Mouse (Mus musculus) hindbrain, postnatal 0 days (tissue): Measurements from ENCODE around the gene Zbtb34. TPM values are rescaled to one million over a fixed set of nuclear protein-coding genes. Genes with fewer than 3 reads are reported as not detected.

Source experiments
- ATAC-seq: fragments of 200-750 bp; cut with Nextera tagmentation; 2 replicates; pipeline ENCODE4 v1.8.0; 2017; ENCODE audit warnings: mild to moderate bottlenecking, moderate TSS enrichment, moderate library complexity
- DNase-seq: peaks from one replicate; pipeline ENCODE4 v3.0.0-alpha.2; 2015; ENCODE audit warnings: low spot score
- H3K27ac ChIP-seq: fragments of 300-500 bp; sonication (generic); 2 replicates; pipeline ENCODE4 v1.5.1; 2014; ENCODE audit warnings: mild to moderate bottlenecking
- H3K27me3 ChIP-seq: fragments of 300-500 bp; sonication (generic); 2 replicates; pipeline ENCODE4 v1.6.1; 2014; ENCODE audit warnings: low read length, mixed read lengths; ENCODE audit not compliant: insufficient read depth
- H3K36me3 ChIP-seq: fragments of 300-500 bp; sonication (generic); 2 replicates; pipeline ENCODE4 v1.6.1; 2014; ENCODE audit warnings: low read length, mixed read lengths; ENCODE audit not compliant: insufficient read depth
- H3K4me1 ChIP-seq: fragments of 300-500 bp; sonication (generic); 2 replicates; pipeline ENCODE4 v1.6.1; 2014; ENCODE audit warnings: antibody characterized with exemption, low read length, mixed read lengths; ENCODE audit not compliant: insufficient read depth
- H3K4me2 ChIP-seq: fragments of 300-500 bp; sonication (generic); 2 replicates; pipeline ENCODE4 v1.6.1; 2014; ENCODE audit warnings: low read depth, mild to moderate bottlenecking, low read length, moderate library complexity, mixed read lengths
- H3K4me3 ChIP-seq: fragments of 300-500 bp; sonication (generic); 2 replicates; pipeline ENCODE4 v1.5.1; 2014; ENCODE audit warnings: low read length
- H3K9ac ChIP-seq: fragments of 300-500 bp; sonication (generic); replicated peaks from 2 replicates; pipeline ENCODE4 v1.6.1; 2014; ENCODE audit warnings: mild to moderate bottlenecking, low read length, moderate library complexity, mixed read lengths
- H3K9me3 ChIP-seq: fragments of 300-500 bp; sonication (generic); 2 replicates; pipeline ENCODE4 v1.6.1; 2016; ENCODE audit warnings: low read length, mixed read lengths
- CTCF ChIP-seq: IDR thresholded peaks from 2 replicates; pipeline ENCODE4 v1.5.1; 2016; ENCODE audit warnings: antibody characterized with exemption, control low read depth, low read depth
- WGBS: fragments of 180-500 bp; shearing (Covaris S2); extraction: QIAGEN DNeasy Blood & Tissue Kit; methylation state at CpG from one replicate; pipeline ENCODE4 v1.1.7; 2014; 5-methylcytosine and 5-hydroxymethylcytosine counted together
- polyA plus RNA-seq: library from polyadenylated mRNA; unstranded; fragments of >200 nt; fragmentation: Nextera tagmentation; extraction: Ambion mirVana; gene quantifications from 2 replicates; pipeline ENCODE4 v1.2.1, GENCODE M21; 2015
- total RNA-seq: library from RNA; depleted of rRNA; stranded (reverse); fragments of >200 nt; gene quantifications from 2 replicates; pipeline ENCODE4 v1.2.3, GENCODE M21; 2014

Gene Zbtb34
- total and polyA plus RNA-seq, 2 experiments from 2014 or later, result 3.1 to 20.6 TPM

DNA sequence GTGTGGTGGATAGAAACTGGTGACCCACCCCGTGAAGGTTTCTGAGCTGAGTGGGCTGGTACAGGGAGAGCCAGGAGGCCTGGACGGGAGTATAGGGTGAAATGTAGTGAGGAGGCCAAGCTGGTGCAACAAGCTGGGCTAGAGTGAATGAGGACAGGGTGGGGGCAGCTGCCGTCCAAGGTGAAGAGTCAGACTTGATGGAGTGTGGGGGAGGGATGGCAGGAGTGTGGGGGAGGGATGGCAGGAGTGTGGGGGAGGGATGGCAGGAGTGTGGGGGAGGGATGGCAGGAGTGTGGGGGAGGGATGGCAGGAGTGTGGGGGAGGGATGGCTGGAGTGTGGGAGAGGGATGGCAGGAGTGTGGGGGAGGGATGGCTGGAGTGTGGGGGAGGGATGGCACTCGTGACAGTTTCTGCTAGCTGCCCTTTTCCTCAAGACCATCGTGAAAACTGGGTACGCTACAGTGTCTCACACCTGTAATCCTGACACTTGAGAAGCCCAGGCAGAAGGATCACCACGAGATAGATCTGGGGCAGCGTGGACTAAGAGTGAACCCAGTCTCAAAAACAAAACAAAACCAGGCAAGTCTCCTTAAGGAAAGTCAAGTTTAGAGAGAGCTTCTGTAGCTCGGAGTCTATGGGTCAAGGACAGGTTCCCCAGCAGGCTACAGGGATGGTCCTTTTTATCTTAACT is 9.0 kb upstream of the Zbtb34 start:
- Histone ChIP-seq H3K27me3 (no peaks in the 10 kb centered on the region), H3K27ac (no peak overlapping the region), H3K9ac (no peak overlapping the region), H3K36me3 (no peaks in the 10 kb centered on the region), H3K4me1 (peaks cover 2% of the 10 kb centered on the region; the same call in 1 of the 2 replicates), H3K9me3 (no peaks in the 10 kb centered on the region), H3K4me2 (no peak overlapping the region), H3K4me3 (no peak overlapping the region)
- DNase-seq (no peak), ATAC-seq (no peak)
- WGBS, result 27% methylated on average over 9 of the region's 9 CpGs
- no peak for TF ChIP-seq CTCF

- H3K9me3 ChIP-seq, result no peaks in the 10 kb centered on the region
- H3K4me3 ChIP-seq, result no peak overlapping the region
- WGBS, result 14% methylated on average over 8 of the region's 8 CpGs
- no peak for TF ChIP-seq CTCF
- ATAC-seq (no peak), DNase-seq (no peak)
- no peaks in the 10 kb centered on the region for H3K36me3 ChIP-seq
- H3K27me3 ChIP-seq, result no peaks in the 10 kb centered on the region
- H3K9ac ChIP-seq, result no peak overlapping the region
- peaks cover 4% of the 10 kb centered on the region; the same call in 1 of the 2 replicates for H3K4me1 ChIP-seq
- H3K27ac ChIP-seq, result no peak overlapping the region
- H3K4me2 ChIP-seq, result no peak overlapping the region
Measured at GRCm38 (mm10) chr2:33439471-33439881, 8.4 kb upstream of the Zbtb34 start.

DNA sequence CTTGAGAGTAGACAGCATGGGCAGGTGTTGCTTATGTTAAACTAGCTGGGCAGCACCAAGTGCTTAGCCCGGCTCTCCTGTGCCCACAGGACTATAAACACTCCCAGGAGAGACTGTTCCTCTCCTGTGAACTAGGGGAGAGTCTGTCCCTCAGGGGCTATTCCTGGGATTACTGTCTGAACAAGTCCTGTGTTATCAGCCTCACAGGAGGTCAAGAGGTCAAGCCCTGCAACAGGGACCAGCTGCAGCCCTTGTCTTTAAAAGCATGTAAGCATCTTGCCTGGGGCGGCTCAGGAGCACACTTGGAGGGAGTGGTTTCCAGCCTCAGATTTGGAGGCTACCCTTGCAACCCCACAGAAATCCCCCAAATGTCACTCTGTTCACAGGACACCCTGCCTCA is 7.3 kb upstream of the Zbtb34 start:
- Histone ChIP-seq H3K36me3 (no peaks in the 10 kb centered on the region), H3K4me3 (no peak overlapping the region), H3K4me1 (peaks cover 4% of the 10 kb centered on the region; the same call in 1 of the 2 replicates), H3K9me3 (no peaks in the 10 kb centered on the region), H3K27me3 (no peaks in the 10 kb centered on the region), H3K4me2 (no peak overlapping the region), H3K27ac (no peak overlapping the region), H3K9ac (no peak overlapping the region)
- no peak for TF ChIP-seq CTCF
- DNase-seq (no peak), ATAC-seq (no peak)
- WGBS, result 46% methylated on average over 2 of the region's 2 CpGs

DNA sequence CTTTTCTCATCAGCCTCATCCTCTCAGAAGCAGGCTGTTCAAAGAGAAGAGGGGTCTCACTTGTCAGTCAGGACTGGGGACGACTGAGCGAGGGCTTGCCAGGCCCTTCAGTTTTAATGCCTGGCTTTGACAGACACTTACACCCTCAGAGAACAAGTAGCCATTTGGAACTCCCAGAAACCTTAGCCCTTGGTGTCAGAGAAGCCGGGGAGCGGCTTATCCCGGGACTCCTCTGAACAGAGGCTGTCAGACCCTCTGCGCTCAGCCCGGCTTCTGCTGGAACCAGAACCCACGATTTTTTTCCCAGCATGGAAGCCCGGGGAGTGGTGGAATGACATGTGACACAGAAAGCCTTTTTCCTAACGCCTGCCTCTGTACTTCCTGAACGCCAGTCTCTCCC is 6.1 kb upstream of the Zbtb34 start:
- Histone ChIP-seq H3K27me3 (no peaks in the 10 kb centered on the region), H3K27ac (no peak overlapping the region), H3K4me3 (no peak overlapping the region), H3K36me3 (no peaks in the 10 kb centered on the region), H3K4me1 (peaks cover 4% of the 10 kb centered on the region; the same call in 1 of the 2 replicates), H3K9me3 (no peaks in the 10 kb centered on the region), H3K4me2 (no peak overlapping the region), H3K9ac (no peak overlapping the region)
- no peak for ATAC-seq
- no peak for TF ChIP-seq CTCF
- DNase-seq, result no peak
- WGBS, result 56% methylated on average over 11 of the region's 11 CpGs

DNA sequence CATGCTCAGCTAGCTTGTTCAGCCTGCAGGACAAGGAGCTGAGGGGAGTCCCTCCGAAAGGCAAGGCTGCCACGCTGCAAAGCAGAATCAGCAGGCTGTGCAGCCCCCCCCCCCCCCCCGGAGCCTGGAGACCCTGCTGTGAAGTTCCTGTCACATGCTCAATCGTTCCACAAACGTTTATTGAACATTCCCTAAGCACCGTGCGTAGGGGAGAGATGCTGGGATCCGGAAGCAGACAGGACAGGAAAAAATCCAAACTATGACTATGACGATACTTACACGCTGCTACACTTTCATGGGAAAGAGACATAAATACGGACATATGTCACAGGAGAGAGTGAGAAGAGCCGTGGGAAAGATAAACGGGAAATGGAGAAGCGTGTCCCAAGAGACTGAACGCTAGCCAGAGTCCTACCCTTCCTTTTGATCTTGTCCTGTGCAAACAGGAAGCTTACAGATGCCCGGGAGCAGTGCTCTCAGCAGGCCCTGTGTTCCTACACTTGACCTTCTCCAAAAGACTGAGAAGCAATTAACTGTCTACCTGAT is 5.0 kb upstream of the Zbtb34 start:
- TF ChIP-seq CTCF, result no peak
- WGBS, result 5% methylated on average over 16 of the region's 16 CpGs
- DNase-seq (peak; percentile 39), ATAC-seq (peak; percentile 35; the same call in 1 of the 2 replicates)
- Histone ChIP-seq H3K27me3 (no peaks in the 10 kb centered on the region), H3K9me3 (no peaks in the 10 kb centered on the region), H3K36me3 (no peaks in the 10 kb centered on the region), H3K4me2 (peak overlapping the region; percentile 52), H3K9ac (peak overlapping the region; percentile 18), H3K4me3 (peak overlapping the region; percentile 8; the same call in 1 of the 2 replicates), H3K4me1 (peaks cover 4% of the 10 kb centered on the region; the same call in 1 of the 2 replicates), H3K27ac (no peak overlapping the region; the same call in 1 of the 2 replicates)

- Histone ChIP-seq H3K27me3 (no peaks in the 10 kb centered on the region), H3K4me2 (no peak overlapping the region), H3K4me1 (peaks cover 4% of the 10 kb centered on the region; the same call in 1 of the 2 replicates), H3K9ac (no peak overlapping the region; the same call in 1 of the 2 replicates), H3K4me3 (no peak overlapping the region), H3K9me3 (no peaks in the 10 kb centered on the region), H3K27ac (no peak overlapping the region), H3K36me3 (no peaks in the 10 kb centered on the region)
- DNase-seq, result peak; percentile 39
- ATAC-seq, result no peak
- whole genome bisulfite sequencing, result 36% methylated on average over 8 of the region's 8 CpGs
- no peak for TF ChIP-seq CTCF
Measured at GRCm38 (mm10) chr2:33435036-33435650, 4.0 kb upstream of the Zbtb34 start.

- peaks cover 12% of the 10 kb centered on the region; the same call in 1 of the 2 replicates for H3K4me1 ChIP-seq
- WGBS, result 63% methylated on average over 5 of the region's 5 CpGs
Measured at GRCm38 (mm10) chr2:33432877-33433276, 1.8 kb upstream of the Zbtb34 start.

More at GRCm38 (mm10) chr2:33432877-33433276, 1.8 kb upstream of the Zbtb34 start:
- Histone ChIP-seq H3K27ac (no peak overlapping the region), H3K36me3 (no peaks in the 10 kb centered on the region), H3K27me3 (no peaks in the 10 kb centered on the region), H3K9ac (no peak overlapping the region), H3K4me3 (no peak overlapping the region), H3K9me3 (no peaks in the 10 kb centered on the region), H3K4me2 (no peak overlapping the region)
- peak; percentile 71 for TF ChIP-seq CTCF
- DNase-seq, result peak; percentile 85
- ATAC-seq, result no peak
